Mouse (Mus musculus) left cerebral cortex, postnatal 36 days (tissue): ENCODE data around the gene Obp1b. TPM values are rescaled to one million over a fixed set of nuclear protein-coding genes. Genes with fewer than 3 reads are reported as not detected.
"Not testable (repeated sequence)": the region's sequence is repeated elsewhere in the genome, so short reads cannot be mapped to it uniquely, and the experiment has no call there.

Experiments used
- DNase-seq, 2 experiments: peaks; one replicate each; pipeline ENCODE4 v3.0.0; 2021 to 2022; ENCODE audit warnings: low spot score in 2 of 2, mixed read lengths in 1 of 2
- intact Hi-C: fragments of 180-260 bp; cut with DNase I; formaldehyde crosslinking; loops from one replicate; pipeline ENCODE4 v1.15.1; 2025
- total RNA-seq, 2 experiments: library from RNA; stranded (reverse); gene quantifications; 2 replicates each; pipeline ENCODE4 v1.2.3; 2021

Gene Obp1b
- not detected for total RNA-seq

DNA sequence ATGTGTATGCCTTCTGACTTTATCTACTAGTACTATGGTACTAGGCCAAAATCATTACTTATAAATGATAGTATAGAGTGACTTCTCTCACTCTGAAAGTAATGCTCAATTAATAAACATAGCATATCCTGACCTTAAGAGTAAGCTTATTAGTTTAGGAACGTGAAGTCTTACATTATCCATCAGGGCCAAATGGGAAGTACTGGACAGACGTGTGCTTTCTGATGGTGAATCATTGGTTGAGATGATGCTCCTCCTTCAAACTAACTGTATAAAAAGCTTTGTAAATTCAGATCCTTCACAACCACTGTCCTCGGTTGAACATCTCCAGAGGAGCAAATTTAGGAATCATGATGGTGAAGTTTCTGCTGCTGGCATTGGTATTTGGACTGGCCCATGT lies at the start of gene Obp1b:
Gene Obp1b, plus strand, starts transcription at position 301 of the 400 bp plus-strand sequence.
- DNase-seq, intact Hi-C loops: not testable (repeated sequence)

DNA sequence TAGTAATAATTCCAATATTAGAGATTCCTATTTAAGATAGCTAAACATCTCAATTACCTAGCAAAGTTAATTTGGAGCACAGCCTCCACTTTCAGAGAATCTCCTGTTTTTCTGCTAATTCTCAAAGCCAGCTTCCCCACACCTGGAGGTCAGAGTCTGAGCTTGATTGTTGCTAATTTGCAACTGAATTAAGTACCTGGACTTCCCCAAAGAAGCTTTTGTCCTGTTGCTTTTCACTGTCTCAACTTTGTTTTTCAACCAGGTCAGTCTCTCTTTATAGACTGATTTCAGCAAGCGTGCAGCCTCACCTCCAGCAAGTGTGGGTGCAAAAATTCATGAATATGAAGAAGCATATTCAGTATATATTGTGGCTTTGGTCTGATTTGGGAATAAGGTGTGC lies 15.6 kb downstream of the Obp1b start:
- DNase-seq, intact Hi-C loops: not testable (repeated sequence)

DNA sequence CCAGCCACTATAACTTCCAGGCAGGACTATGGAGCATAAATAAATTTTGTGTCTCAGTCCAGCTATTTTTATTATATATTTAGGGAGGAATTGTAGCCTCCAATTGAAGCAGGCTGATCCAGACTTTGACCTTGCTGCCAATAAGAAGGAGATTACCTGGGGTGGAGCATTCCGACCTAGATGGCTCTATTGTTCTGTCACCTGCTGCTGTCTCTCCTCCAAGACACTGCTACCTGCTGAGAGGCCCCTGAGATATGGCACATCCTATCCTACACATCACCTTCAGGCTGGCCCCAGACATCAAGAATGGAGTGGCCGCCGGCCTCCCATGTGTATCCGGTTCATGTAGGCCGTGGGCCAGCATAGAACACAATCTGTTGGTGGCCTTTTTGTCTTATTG lies 16.3 kb downstream of the Obp1b start:
- intact Hi-C loops: no loop called here
- no peak for DNase-seq

Other genes with a start within 250 kb of the Obp1b start
- not detected for gene Obp1a, start 95.4 kb upstream of the Obp1b start, total RNA-seq
- not detected for gene Gm5938, start 61.3 kb upstream of the Obp1b start, total RNA-seq
- not detected for gene Gm14743, start 59.1 kb downstream of the Obp1b start, total RNA-seq
- not detected for gene 4930480E11Rik, start 182.9 kb downstream of the Obp1b start, total RNA-seq